Mouse (Mus musculus) left cerebral cortex, adult 2 months (tissue): ENCODE measurements around the gene Zfp119b. TPM values are rescaled to one million over a fixed set of nuclear protein-coding genes. Genes with fewer than 3 reads are reported as not detected.
A peak's percentile ranks its signal among the peaks of the same experiment; 100 is the strongest.
"Not testable (repeated sequence)": the region's sequence is repeated elsewhere in the genome, so short reads cannot be mapped to it uniquely, and the experiment has no call there.

Experiments used
- DNase-seq, 2 experiments: peaks; one replicate each; pipeline ENCODE4 v3.0.0; 2021 to 2022; ENCODE audit warnings: low spot score in 2 of 2, mixed read lengths in 1 of 2; ENCODE audit errors: extremely low spot score in 1 of 2
- H3K27ac ChIP-seq: fragments of 200-600 bp; 2 replicates; pipeline ENCODE4 v1.8.1; 2022
- H3K4me3 ChIP-seq: fragments of 200-600 bp; 2 replicates; pipeline ENCODE4 v1.8.1; 2022
- CTCF ChIP-seq: fragments of 200-600 bp; IDR thresholded peaks from 2 replicates; pipeline ENCODE4 v1.8.1; 2022; ENCODE audit warnings: antibody characterized with exemption, mild to moderate bottlenecking, moderate library complexity
- intact Hi-C: fragments of 180-260 bp; cut with DNase I; formaldehyde crosslinking; loops from one replicate; pipeline ENCODE4 v1.15.1; 2025
- total RNA-seq, 2 experiments: library from RNA; stranded (reverse); gene quantifications; 2 replicates each; pipeline ENCODE4 v1.2.3; 2021

The Zfp119b gene
- total RNA-seq, 2 experiments from 2014 or later = 2.3 to 4.1 TPM

GRCm38 (mm10) chr17:55956129-55956528 lies 6.8 kb upstream of the Zfp119b start:
- Histone ChIP-seq H3K27ac (0 out of 2 replicates have a peak overlapping the region, but pooled peaks have one; percentile 22), H3K4me3 (peak overlapping the region; percentile 60)
- DNase-seq = peak; percentile 83 to 85
- TF ChIP-seq CTCF = no peak
- intact Hi-C loops = loop anchor here (2.0 to 10.0 kb wide), 4 partner anchors 64 to 1601 kb away; partner anchors contain the start of genes Ubxn6 and Zfp959

- no peak overlapping the region for H3K27ac ChIP-seq
Observed at GRCm38 (mm10) chr17:55954229-55954628, 4.9 kb upstream of the Zfp119b start.

GRCm38 (mm10) chr17:55953751-55954150 lies 4.5 kb upstream of the Zfp119b start:
- Histone ChIP-seq H3K27ac (no peak overlapping the region), H3K4me3 (no peak overlapping the region)
- intact Hi-C loops = loop anchor here (10.0 kb wide), 1 partner anchor 1599 kb away; no protein-coding TSS in a partner anchor
- no peak for TF ChIP-seq CTCF
- peak in 1 of 2 experiments; percentile 4 for DNase-seq

More at GRCm38 (mm10) chr17:55954229-55954628, 4.9 kb upstream of the Zfp119b start:
- DNase-seq = peak; percentile 9 to 10
- TF ChIP-seq CTCF = no peak
- intact Hi-C loops = loop anchor here (10.0 kb wide), 1 partner anchor 1599 kb away; no protein-coding TSS in a partner anchor
- H3K4me3 ChIP-seq = no peak overlapping the region

- TF ChIP-seq CTCF = no peak
- Histone ChIP-seq H3K27ac (no peak within 1 kb of the TSS), H3K4me3 (no peak within 1 kb of the TSS)
- intact Hi-C loops = loop anchor here (10.0 kb wide), 1 partner anchor 1598 kb away; no protein-coding TSS in a partner anchor
- peak in 1 of 2 experiments; percentile 7 for DNase-seq
Observed at GRCm38 (mm10) chr17:55952447-55953027, 3.2 kb upstream of the Zfp119b start, which contains the start of gene Ebi3. Ebi3 (plus strand) TSS chr17:55952640.

- no peak overlapping the region for H3K4me3 ChIP-seq
- DNase-seq = no peak
- no peak overlapping the region for H3K27ac ChIP-seq
- no peak for TF ChIP-seq CTCF
- intact Hi-C loops = loop anchor here (10.0 kb wide), 1 partner anchor 1597 kb away; no protein-coding TSS in a partner anchor
Observed at GRCm38 (mm10) chr17:55952041-55952440, 2.7 kb upstream of the Zfp119b start.

- intact Hi-C loops = loop anchor here (10.0 kb wide), 1 partner anchor 1596 kb away; no protein-coding TSS in a partner anchor
- DNase-seq = peak in 1 of 2 experiments; percentile 6
- Histone ChIP-seq H3K4me3 (no peak overlapping the region), H3K27ac (no peak overlapping the region)
- no peak for TF ChIP-seq CTCF
Observed at GRCm38 (mm10) chr17:55950601-55951000, 1.3 kb upstream of the Zfp119b start.

- Histone ChIP-seq H3K27ac (no peak overlapping the region), H3K4me3 (no peak overlapping the region)
- no peak for DNase-seq
- TF ChIP-seq CTCF = no peak
- intact Hi-C loops = no loop called here
Observed at GRCm38 (mm10) chr17:55948647-55949046, 653 bp downstream of the Zfp119b start.

GRCm38 (mm10) chr17:55945696-55946095 lies 3.6 kb downstream of the Zfp119b start:
- peak overlapping the region; percentile 56 for H3K4me3 ChIP-seq
- peak overlapping the region; percentile 89 for H3K27ac ChIP-seq
- DNase-seq = peak in 1 of 2 experiments; percentile 11
- intact Hi-C loops = no loop called here
- TF ChIP-seq CTCF = no peak

- DNase-seq = peak; percentile 91 to 94
- H3K4me3 ChIP-seq = peak overlapping the region; percentile 56
- H3K27ac ChIP-seq = peak overlapping the region; percentile 89
- intact Hi-C loops = not testable (repeated sequence)
Observed at GRCm38 (mm10) chr17:55944866-55945682, 4.2 kb downstream of the Zfp119b start.

- intact Hi-C loops, DNase-seq: not testable (repeated sequence)
Observed at GRCm38 (mm10) chr17:55944387-55944865, 4.9 kb downstream of the Zfp119b start.

GRCm38 (mm10) chr17:55933191-55933590 lies 16.1 kb downstream of the Zfp119b start:
- no peak for TF ChIP-seq CTCF
- no peak for DNase-seq
- no peak overlapping the region for H3K27ac ChIP-seq
- intact Hi-C loops = loop anchor here (5.0 kb wide), 1 partner anchor 221 kb away; the partner anchor contains the start of gene Pot1b
- H3K4me3 ChIP-seq = no peak overlapping the region

More at GRCm38 (mm10) chr17:55944387-55944865, 4.9 kb downstream of the Zfp119b start:
- Histone ChIP-seq H3K4me3 (peak overlapping the region; percentile 56), H3K27ac (peak overlapping the region; percentile 89)
